Mouse (Mus musculus) limb, embryonic 13.5 days (tissue): ENCODE measurements around the gene Gm17428. TPM values are rescaled to one million over a fixed set of nuclear protein-coding genes. Genes with fewer than 3 reads are reported as not detected.
A peak's percentile ranks its signal among the peaks of the same experiment; 100 is the strongest.
"Not testable (repeated sequence)": the region's sequence is repeated elsewhere in the genome, so short reads cannot be mapped to it uniquely, and the experiment has no call there.

Experiments
- ATAC-seq: fragments of 200-750 bp; cut with Nextera tagmentation; 2 replicates; pipeline ENCODE4 v1.8.0; 2017; ENCODE audit warnings: low read depth, moderate number of reproducible peaks, moderate TSS enrichment; ENCODE audit not compliant: low FRiP score
- H3K27ac ChIP-seq: fragments of 300-500 bp; sonication (generic); 2 replicates; pipeline ENCODE4 v1.5.1; 2015; ENCODE audit warnings: inconsistent platforms, mild to moderate bottlenecking, moderate library complexity
- H3K27me3 ChIP-seq: fragments of 300-500 bp; sonication (generic); 2 replicates; pipeline ENCODE4 v1.6.1; 2015; ENCODE audit warnings: mild to moderate bottlenecking, inconsistent platforms
- H3K36me3 ChIP-seq: fragments of 300-500 bp; sonication (generic); 2 replicates; pipeline ENCODE4 v1.6.1; 2015; ENCODE audit warnings: inconsistent platforms, mild to moderate bottlenecking, moderate library complexity
- H3K4me1 ChIP-seq: fragments of 300-500 bp; sonication (generic); 2 replicates; pipeline ENCODE4 v1.6.1; 2015; ENCODE audit warnings: inconsistent platforms
- H3K4me2 ChIP-seq: fragments of 300-500 bp; sonication (generic); replicated peaks from 2 replicates; pipeline ENCODE4 v1.6.1; 2015; ENCODE audit warnings: inconsistent platforms, mild to moderate bottlenecking, moderate library complexity
- H3K4me3 ChIP-seq: fragments of 300-500 bp; sonication (generic); 2 replicates; pipeline ENCODE4 v1.5.1; 2015; ENCODE audit warnings: moderate library complexity, mild to moderate bottlenecking, inconsistent platforms
- H3K9ac ChIP-seq: fragments of 300-500 bp; sonication (generic); 2 replicates; pipeline ENCODE4 v1.6.1; 2015; ENCODE audit warnings: mild to moderate bottlenecking, inconsistent platforms
- H3K9me3 ChIP-seq: fragments of 300-500 bp; sonication (generic); 2 replicates; pipeline ENCODE4 v1.6.1; 2016; ENCODE audit warnings: inconsistent platforms
- WGBS: fragments of 180-500 bp; shearing (Covaris S2); methylation state at CpG from one replicate; pipeline ENCODE4 v1.1.7; 2015; 5-methylcytosine and 5-hydroxymethylcytosine counted together
- polyA plus RNA-seq: library from polyadenylated mRNA; unstranded; fragments of >200 nt; fragmentation: Nextera tagmentation; extraction: Ambion mirVana; gene quantifications from 2 replicates; pipeline ENCODE4 v1.2.1, GENCODE M21; 2015

Gene Gm17428
- polyA plus RNA-seq, 1 experiment from 2014 or later = not detected

DNA sequence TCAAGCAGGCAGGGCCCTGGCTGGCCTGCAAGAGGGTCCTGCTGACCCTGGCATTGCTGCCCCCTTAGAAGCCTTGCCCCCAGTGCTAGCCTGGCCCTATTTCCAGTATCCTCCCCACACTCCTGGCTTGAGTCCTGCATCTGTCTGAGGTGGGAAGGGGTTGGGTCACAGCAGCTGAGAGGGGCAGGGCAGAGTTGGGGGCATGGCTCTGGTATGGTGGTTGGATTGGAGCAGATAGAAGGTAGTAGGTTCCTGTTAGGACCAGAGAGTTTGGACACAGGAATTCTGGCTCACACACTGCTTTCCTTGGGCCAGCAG is 18.1 kb downstream of the Gm17428 start:
- H3K9ac ChIP-seq = no peak overlapping the region
- H3K4me1 ChIP-seq = peaks cover 6% of the 10 kb centered on the region; the same call in 1 of the 2 replicates
- H3K4me2 ChIP-seq = no peak overlapping the region
- H3K4me3 ChIP-seq = no peak overlapping the region
- no peak overlapping the region for H3K27ac ChIP-seq
- H3K27me3 ChIP-seq = no peaks in the 10 kb centered on the region
- H3K9me3 ChIP-seq = no peaks in the 10 kb centered on the region
- ATAC-seq = no peak
- no peaks in the 10 kb centered on the region for H3K36me3 ChIP-seq

DNA sequence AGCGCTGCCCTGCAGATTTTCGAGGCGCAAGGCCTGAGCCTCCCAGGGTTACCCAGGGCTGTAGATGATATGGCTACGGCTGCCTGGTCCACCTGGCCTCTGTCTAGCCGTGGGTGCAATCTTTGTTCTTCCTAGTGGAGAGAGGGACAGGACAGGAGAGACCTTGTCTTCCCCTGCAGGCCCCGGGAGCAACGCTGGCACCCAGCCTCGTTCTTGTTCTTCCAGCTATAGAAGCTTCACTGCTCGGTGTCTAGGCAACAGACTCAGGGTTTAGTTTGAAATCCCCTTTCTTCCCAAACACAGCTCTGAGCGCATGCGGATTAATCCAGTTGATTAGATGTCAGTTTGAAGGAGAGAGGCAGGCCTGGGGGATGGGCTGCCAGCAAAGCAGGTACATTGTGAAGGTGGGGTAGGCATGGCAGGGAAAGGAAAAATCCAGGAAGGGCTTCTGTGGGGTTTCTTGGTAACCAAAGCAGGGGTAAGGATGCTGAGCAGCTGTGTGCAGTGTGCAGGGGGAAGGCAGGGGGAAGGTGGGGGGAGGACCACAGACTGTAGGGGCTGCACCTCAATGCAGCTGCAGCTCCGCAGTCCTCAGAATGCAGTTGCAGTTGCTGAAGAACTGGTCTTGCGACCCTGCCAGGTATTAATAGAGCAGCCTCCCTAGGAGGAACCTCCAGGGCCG is 18.9 kb downstream of the Gm17428 start:
- Histone ChIP-seq H3K9ac (no peak overlapping the region), H3K9me3 (no peaks in the 10 kb centered on the region), H3K27me3 (no peaks in the 10 kb centered on the region), H3K4me3 (no peak overlapping the region), H3K27ac (no peak overlapping the region), H3K36me3 (no peaks in the 10 kb centered on the region), H3K4me1 (peaks cover 6% of the 10 kb centered on the region; the same call in 1 of the 2 replicates), H3K4me2 (no peak overlapping the region)
- 54% methylated on average over 14 of the region's 14 CpGs for WGBS
- ATAC-seq = no peak

DNA sequence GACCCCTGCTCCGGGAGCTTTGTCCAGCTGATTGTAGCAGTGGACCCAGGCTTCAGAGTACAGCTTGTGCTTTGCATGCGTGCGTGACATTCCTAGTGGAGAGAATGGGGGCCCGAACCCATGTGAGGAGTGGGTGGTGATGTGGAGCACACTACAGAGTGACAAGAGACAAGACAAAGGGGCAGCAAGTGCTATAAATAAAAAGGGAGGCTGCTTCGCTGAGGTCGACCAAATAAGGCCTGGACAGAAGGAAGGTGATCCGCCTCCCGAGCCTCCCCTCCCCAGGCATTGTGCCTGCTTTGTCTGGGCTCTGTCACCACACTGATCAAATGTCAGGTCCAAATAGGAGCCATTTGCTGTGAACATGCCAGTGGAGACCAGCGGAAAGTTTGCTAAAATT is 20.1 kb downstream of the Gm17428 start:
- H3K9me3 ChIP-seq = peaks cover 3% of the 10 kb centered on the region; the same call in 1 of the 2 replicates
- peaks cover 6% of the 10 kb centered on the region; the same call in 1 of the 2 replicates for H3K4me1 ChIP-seq
- H3K27me3 ChIP-seq = no peaks in the 10 kb centered on the region
- 60% methylated on average over 9 of the region's 9 CpGs for WGBS
- H3K36me3 ChIP-seq = no peaks in the 10 kb centered on the region
- peak overlapping the region; percentile 18 for H3K27ac ChIP-seq
- no peak overlapping the region for H3K4me3 ChIP-seq
- no peak overlapping the region for H3K9ac ChIP-seq
- no peak overlapping the region for H3K4me2 ChIP-seq
- peak; percentile 74 for ATAC-seq

DNA sequence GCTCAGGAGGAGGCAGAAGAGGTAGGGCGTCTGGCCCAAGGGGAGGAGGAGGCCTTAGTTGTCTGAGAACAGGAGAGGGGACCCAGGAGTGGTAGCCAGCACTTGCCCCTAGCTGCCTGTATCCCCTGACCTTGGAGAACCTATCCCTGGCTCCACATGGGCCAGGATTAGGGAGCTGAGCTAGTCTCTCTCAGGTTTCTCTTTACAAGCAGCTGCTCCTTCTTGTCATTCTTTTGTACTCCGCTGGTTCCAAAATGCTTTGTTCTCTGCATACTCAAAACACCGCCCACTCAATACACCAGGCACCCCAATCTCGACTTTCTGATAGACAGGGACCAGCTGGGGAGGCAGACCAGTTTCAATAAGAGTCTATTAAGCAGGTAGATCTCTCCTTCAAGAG is 20.6 kb downstream of the Gm17428 start:
- ATAC-seq = peak; percentile 74
- no peak overlapping the region for H3K9ac ChIP-seq
- H3K4me3 ChIP-seq = no peak overlapping the region
- peaks cover 6% of the 10 kb centered on the region; the same call in 1 of the 2 replicates for H3K4me1 ChIP-seq
- H3K27me3 ChIP-seq = no peaks in the 10 kb centered on the region
- 52% methylated on average over 4 of the region's 4 CpGs for WGBS
- peaks cover 3% of the 10 kb centered on the region; the same call in 1 of the 2 replicates for H3K9me3 ChIP-seq
- H3K4me2 ChIP-seq = no peak overlapping the region
- H3K27ac ChIP-seq = no peak overlapping the region
- H3K36me3 ChIP-seq = no peaks in the 10 kb centered on the region

DNA sequence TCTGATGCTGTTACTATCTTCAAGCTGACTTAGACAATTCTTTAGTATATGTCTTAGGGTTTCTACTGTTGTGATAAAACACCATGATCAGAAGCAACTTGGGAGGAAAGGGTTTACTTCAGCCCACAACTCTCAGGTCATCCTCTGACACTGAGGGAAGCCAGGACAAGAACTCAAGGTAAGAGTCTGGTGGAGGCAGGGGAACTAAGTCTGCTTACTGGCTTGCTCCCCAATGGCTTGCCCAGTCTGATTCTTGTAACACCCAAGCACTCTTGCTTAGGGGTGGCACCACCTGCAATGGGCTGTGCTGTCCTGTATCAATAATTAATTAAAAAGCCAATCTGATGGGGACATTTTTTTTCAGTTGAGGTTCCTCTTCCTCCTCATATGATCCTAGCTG is 21.9 kb downstream of the Gm17428 start:
- H3K36me3 ChIP-seq = no peaks in the 10 kb centered on the region
- H3K27ac ChIP-seq = no peak overlapping the region
- H3K9ac ChIP-seq = no peak overlapping the region
- H3K4me2 ChIP-seq = no peak overlapping the region
- H3K4me1 ChIP-seq = peaks cover 6% of the 10 kb centered on the region; the same call in 1 of the 2 replicates
- no peaks in the 10 kb centered on the region for H3K27me3 ChIP-seq
- H3K4me3 ChIP-seq = no peak overlapping the region
- no peak for ATAC-seq
- H3K9me3 ChIP-seq = peaks cover 3% of the 10 kb centered on the region; the same call in 1 of the 2 replicates

DNA sequence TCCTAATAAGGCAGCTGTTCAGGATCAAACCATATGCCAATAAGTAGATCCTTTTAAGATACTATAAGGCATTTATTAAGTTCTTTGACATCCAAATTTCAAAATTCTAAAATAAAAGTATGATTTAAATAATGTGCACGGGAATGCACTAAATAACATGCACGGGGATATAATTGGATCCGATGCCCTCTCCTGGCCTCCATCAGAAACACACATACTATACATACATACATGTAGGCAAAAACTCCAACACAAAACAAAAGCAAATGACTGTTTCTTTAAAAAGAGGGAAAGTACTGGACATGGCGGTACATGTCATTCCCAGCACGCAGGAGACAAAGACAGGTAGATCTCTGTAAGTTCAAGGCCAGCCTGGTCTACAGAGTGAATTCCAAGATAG is 23.1 kb downstream of the Gm17428 start:
- 81% methylated on average over 5 of the region's 5 CpGs for WGBS

DNA sequence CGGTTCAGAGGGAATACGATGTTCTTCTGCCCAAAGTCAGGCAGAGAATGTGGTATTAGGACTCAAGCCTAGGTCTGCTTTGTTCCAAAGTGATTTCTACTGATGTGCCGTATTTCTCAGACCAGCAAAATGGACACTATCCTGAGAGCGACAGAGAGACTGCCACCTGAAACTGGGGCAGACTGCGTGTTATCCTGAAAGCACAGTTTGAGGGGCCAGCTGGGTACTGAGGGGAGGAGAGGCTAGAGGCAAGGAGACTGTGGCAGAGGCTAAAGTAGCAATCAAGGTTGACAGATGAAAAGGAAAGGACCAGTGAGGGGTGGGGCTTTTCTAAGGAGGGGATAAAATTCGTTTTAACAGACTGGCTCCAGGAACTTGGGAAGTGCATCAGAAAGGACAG is 24.1 kb downstream of the Gm17428 start:
- no peak overlapping the region for H3K9ac ChIP-seq
- no peak for ATAC-seq
- H3K27me3 ChIP-seq = no peaks in the 10 kb centered on the region
- no peak overlapping the region for H3K4me2 ChIP-seq
- 80% methylated on average over 6 of the region's 6 CpGs for WGBS
- H3K4me3 ChIP-seq = no peak overlapping the region
- no peak overlapping the region for H3K27ac ChIP-seq
- 0 out of 2 replicates have a peak, but pooled peaks cover under 1% of the 10 kb centered on the region for H3K4me1 ChIP-seq
- H3K9me3 ChIP-seq = peaks cover 3% of the 10 kb centered on the region; the same call in 1 of the 2 replicates
- no peaks in the 10 kb centered on the region for H3K36me3 ChIP-seq

More for the DNA sequence above, 23.1 kb downstream of the Gm17428 start:
- not testable (repeated sequence) for H3K4me2 ChIP-seq, H3K27ac ChIP-seq, H3K4me1 ChIP-seq, H3K36me3 ChIP-seq, ATAC-seq, H3K9me3 ChIP-seq, H3K9ac ChIP-seq, H3K4me3 ChIP-seq, H3K27me3 ChIP-seq

DNA sequence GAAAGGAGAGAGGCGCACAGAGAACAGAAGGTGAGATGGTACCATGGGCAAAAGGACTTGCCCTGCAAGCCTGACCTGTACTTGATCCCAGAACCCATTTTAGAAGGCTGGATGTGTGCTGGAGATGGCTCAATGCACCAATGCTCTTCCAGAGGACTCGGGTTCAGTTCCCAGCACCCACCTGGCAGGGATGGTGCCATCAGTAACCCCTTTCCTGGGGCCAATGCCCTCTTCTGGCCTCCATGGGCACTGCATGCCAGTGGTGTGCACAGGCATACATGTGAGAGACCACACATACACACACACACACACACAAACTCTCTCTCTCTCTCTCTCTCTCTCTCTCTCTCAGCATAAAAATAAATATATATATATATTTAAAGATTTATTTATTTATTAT is 24.7 kb downstream of the Gm17428 start:
- Histone ChIP-seq H3K27ac (no peak overlapping the region), H3K4me3 (no peak overlapping the region), H3K9me3 (peaks cover 3% of the 10 kb centered on the region; the same call in 1 of the 2 replicates), H3K27me3 (no peaks in the 10 kb centered on the region), H3K9ac (no peak overlapping the region), H3K4me1 (no peaks in the 10 kb centered on the region), H3K36me3 (no peaks in the 10 kb centered on the region), H3K4me2 (no peak overlapping the region)
- WGBS = 95% methylated on average over 2 of the region's 2 CpGs
- no peak for ATAC-seq

DNA sequence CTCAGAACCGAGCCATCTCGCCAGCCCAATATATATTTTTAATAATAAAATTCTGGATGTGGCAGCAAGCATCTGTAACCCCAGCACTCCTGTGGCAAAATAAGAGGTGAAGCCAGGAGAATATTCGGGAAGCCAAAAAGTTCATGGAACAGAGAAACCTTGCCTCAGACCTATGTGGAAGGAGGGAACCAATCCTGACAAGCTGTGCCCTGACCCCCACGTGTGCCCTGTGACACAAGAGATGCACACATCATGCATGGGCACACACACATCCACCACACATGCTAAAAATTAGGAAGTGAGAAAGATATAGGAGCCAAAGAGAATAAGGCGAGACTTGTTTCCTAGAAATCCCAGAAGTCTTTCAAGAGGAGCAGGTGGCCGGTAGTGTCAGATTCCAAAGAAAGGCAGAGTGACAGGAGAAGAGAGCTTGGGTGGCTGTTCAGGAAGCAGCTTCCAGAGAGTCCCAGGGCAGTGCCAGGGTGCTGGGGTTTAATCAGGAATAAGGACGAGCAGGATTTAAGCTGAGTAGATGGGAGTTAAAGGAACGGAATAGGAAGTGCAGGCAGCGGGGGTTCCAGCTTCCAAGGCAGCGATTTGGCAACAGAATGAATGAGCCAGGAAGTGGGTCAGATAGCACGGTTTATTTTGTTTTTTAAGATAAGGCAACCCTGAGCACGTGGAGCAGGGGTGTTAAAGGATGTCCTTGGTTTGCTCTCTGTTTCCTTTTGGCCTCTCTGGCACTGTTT is 25.4 kb downstream of the Gm17428 start:
- 49% methylated on average over 12 of the region's 12 CpGs for WGBS
- Histone ChIP-seq H3K9ac (no peak overlapping the region), H3K4me3 (no peak overlapping the region), H3K9me3 (peaks cover 3% of the 10 kb centered on the region; the same call in 1 of the 2 replicates), H3K4me1 (no peaks in the 10 kb centered on the region), H3K27me3 (no peaks in the 10 kb centered on the region), H3K36me3 (no peaks in the 10 kb centered on the region), H3K27ac (no peak overlapping the region; the same call in 1 of the 2 replicates), H3K4me2 (no peak overlapping the region)
- ATAC-seq = no peak

DNA sequence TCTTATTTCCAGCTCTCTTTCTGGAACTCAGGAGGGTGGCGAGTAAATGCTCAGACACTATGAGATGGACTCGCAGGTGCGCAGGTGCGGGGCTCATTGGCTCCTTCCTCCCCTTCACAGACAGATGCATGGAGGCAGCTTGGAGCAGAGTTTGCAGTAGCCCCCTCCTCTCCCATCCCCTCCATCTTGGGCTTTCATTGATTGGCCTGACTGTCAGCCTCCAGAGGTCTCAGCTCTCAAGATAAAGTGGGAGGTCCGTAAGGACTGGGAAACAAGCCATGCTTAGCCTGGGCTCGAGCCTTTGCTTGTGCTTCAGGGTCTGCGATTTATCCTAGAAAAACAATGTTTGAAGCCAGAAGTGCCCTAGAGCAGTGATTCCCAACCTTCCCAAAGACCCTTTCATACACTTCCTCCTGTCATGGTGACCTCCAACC is 26.0 kb downstream of the Gm17428 start:
- Histone ChIP-seq H3K4me3 (no peak overlapping the region), H3K4me1 (no peaks in the 10 kb centered on the region), H3K4me2 (no peak overlapping the region), H3K9ac (no peak overlapping the region), H3K27ac (no peak overlapping the region; the same call in 1 of the 2 replicates), H3K9me3 (peaks cover 3% of the 10 kb centered on the region; the same call in 1 of the 2 replicates), H3K27me3 (no peaks in the 10 kb centered on the region), H3K36me3 (no peaks in the 10 kb centered on the region)
- whole genome bisulfite sequencing = 68% methylated on average over 7 of the region's 7 CpGs
- no peak for ATAC-seq

DNA sequence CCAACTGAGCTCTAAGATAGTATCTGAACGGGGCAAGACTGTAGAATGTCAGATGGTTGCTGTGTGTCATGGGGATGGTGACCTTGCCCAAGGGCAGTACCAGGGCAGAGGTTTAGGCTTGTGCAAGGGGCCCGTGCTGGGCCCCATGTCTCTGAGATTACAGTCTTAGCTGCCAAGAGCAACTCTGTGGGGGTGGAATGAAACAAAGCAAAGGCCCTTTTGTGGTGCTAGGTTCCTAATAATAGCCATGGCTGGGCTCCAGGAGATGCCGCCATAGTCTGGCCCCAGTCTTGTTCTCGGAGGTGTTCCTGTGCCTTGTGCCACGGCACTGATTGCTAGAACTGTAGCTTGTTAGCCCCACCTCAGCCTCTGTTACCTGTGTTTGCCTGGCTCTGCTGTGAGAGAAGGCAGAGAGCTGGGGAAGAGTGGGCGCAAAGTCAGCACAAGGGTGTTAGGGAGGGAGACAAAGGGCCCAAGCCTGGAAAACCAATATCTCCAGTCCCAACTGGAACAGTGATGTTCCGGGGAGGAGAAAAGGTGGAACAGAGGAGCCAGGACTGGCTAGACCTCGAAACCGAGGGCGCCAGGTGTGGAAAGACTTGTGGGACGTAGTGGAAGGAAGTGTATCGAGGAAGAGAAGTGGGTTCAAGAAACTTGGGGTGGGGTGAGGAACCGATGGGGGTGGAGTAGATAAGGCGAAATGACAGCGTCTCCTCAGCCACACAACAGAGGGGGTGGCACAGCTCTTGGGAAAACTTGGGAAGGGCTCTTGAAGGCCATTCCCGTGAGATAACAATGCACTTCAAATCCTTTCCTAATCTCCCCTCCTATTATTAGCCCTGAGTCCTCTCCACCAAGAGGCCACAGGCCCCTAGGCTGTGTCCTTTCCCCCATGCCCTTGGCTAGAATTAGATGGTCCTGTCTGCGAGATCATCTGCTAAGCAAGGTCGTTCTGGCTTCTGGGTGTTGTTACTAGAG is 27.4 kb downstream of the Gm17428 start:
- no peak for ATAC-seq
- H3K27me3 ChIP-seq = no peaks in the 10 kb centered on the region
- no peak overlapping the region for H3K4me2 ChIP-seq
- no peak overlapping the region for H3K9ac ChIP-seq
- H3K4me1 ChIP-seq = no peaks in the 10 kb centered on the region
- H3K9me3 ChIP-seq = peaks cover 3% of the 10 kb centered on the region; the same call in 1 of the 2 replicates
- 82% methylated on average over 18 of the region's 18 CpGs for WGBS
- no peak overlapping the region for H3K4me3 ChIP-seq
- H3K36me3 ChIP-seq = no peaks in the 10 kb centered on the region
- no peak overlapping the region for H3K27ac ChIP-seq

DNA sequence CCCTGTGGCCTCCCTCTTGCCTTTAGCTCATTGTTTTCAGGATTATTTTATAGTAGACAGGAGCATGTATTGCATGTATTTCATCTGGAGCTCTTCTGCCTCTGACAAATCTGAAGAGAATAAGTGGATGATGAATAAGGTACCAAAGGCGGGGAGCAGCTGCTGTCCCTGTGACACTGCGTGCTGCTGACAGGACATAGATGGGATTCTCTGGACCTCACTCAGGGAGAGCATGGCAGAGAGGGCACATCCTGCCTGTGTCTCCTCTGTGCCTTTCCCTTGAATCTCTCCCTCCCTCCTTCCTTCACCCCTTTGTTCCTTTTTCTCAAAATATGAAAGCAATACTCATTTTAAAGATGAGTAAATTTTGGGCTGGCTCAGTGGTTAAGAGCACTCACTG is 28.8 kb downstream of the Gm17428 start:
- H3K27me3 ChIP-seq = no peaks in the 10 kb centered on the region
- peaks cover 3% of the 10 kb centered on the region; the same call in 1 of the 2 replicates for H3K9me3 ChIP-seq
- WGBS = 80% methylated on average over 2 of the region's 2 CpGs
- no peak overlapping the region for H3K9ac ChIP-seq
- no peaks in the 10 kb centered on the region for H3K4me1 ChIP-seq
- no peak overlapping the region for H3K4me2 ChIP-seq
- no peak for ATAC-seq
- no peak overlapping the region for H3K4me3 ChIP-seq
- H3K27ac ChIP-seq = no peak overlapping the region
- no peaks in the 10 kb centered on the region for H3K36me3 ChIP-seq
